Mouse (Mus musculus) midbrain, embryonic 14.5 days (tissue): ENCODE results near the gene Cdhr1. TPM values are rescaled to one million over a fixed set of nuclear protein-coding genes. Genes with fewer than 3 reads are reported as not detected.
A peak's percentile ranks its signal among the peaks of the same experiment; 100 is the strongest.

Experiments
- ATAC-seq: fragments of 200-750 bp; cut with Nextera tagmentation; 2 replicates; pipeline ENCODE4 v1.8.0; 2017; ENCODE audit warnings: moderate number of reproducible peaks, moderate library complexity; ENCODE audit not compliant: low FRiP score, low TSS enrichment
- DNase-seq: peaks from one replicate; pipeline ENCODE4 v3.0.0-alpha.2; 2015
- H3K27ac ChIP-seq: fragments of 300-500 bp; sonication (generic); replicated peaks from 2 replicates; pipeline ENCODE4 v1.5.1; 2014; ENCODE audit warnings: mild to moderate bottlenecking, low read depth, low read length, moderate library complexity
- H3K27me3 ChIP-seq: fragments of 300-500 bp; sonication (generic); 2 replicates; pipeline ENCODE4 v1.6.1; 2014; ENCODE audit warnings: low read length, control low read depth, mixed read lengths; ENCODE audit not compliant: control insufficient read depth, insufficient read depth
- H3K36me3 ChIP-seq: fragments of 300-500 bp; sonication (generic); 2 replicates; pipeline ENCODE4 v1.6.1; 2014; ENCODE audit warnings: low read length, control low read depth; ENCODE audit not compliant: control insufficient read depth, insufficient read depth
- H3K4me1 ChIP-seq: fragments of 300-500 bp; sonication (generic); 2 replicates; pipeline ENCODE4 v1.6.1; 2014; ENCODE audit warnings: mild to moderate bottlenecking, antibody characterized with exemption, low read length, control low read depth; ENCODE audit not compliant: control insufficient read depth, insufficient read depth
- H3K4me2 ChIP-seq: fragments of 300-500 bp; sonication (generic); 2 replicates; pipeline ENCODE4 v1.6.1; 2014; ENCODE audit warnings: mild to moderate bottlenecking, low read length, moderate library complexity
- H3K4me3 ChIP-seq: fragments of 300-500 bp; sonication (generic); replicated peaks from 2 replicates; pipeline ENCODE4 v1.5.1; 2014; ENCODE audit warnings: low read depth, low read length
- H3K9ac ChIP-seq: fragments of 300-500 bp; sonication (generic); replicated peaks from 2 replicates; pipeline ENCODE4 v1.6.1; 2014; ENCODE audit warnings: mild to moderate bottlenecking, low read length, moderate library complexity
- H3K9me3 ChIP-seq: fragments of 300-500 bp; sonication (generic); 2 replicates; pipeline ENCODE4 v1.6.1; 2016; ENCODE audit warnings: low read length, control low read depth, mixed read lengths; ENCODE audit not compliant: control insufficient read depth
- WGBS: fragments of 180-500 bp; shearing (Covaris S2); extraction: QIAGEN DNeasy Blood & Tissue Kit; methylation state at CpG from one replicate; pipeline ENCODE4 v1.1.7; 2014; 5-methylcytosine and 5-hydroxymethylcytosine counted together
- polyA plus RNA-seq: library from polyadenylated mRNA; unstranded; fragments of >200 nt; fragmentation: Nextera tagmentation; extraction: Ambion mirVana; gene quantifications from 2 replicates; pipeline ENCODE4 v1.2.1, GENCODE M21; 2014

Gene Cdhr1
- polyA plus RNA-seq, 1 experiment from 2014 or later, result 2.2 TPM

GRCm38 (mm10) chr14:37119233-37119632 is 21.1 kb upstream of the Cdhr1 start:
- H3K4me2 ChIP-seq, result no peak overlapping the region
- no peaks in the 10 kb centered on the region for H3K9me3 ChIP-seq
- no peak for DNase-seq
- no peaks in the 10 kb centered on the region for H3K27me3 ChIP-seq
- no peak overlapping the region for H3K9ac ChIP-seq
- ATAC-seq, result no peak
- 99% methylated on average over 4 of the region's 4 CpGs for WGBS
- no peaks in the 10 kb centered on the region for H3K4me1 ChIP-seq
- no peak overlapping the region for H3K27ac ChIP-seq
- peaks cover 43% of the 10 kb centered on the region for H3K36me3 ChIP-seq
- no peak overlapping the region for H3K4me3 ChIP-seq

GRCm38 (mm10) chr14:37113922-37114321 is 15.8 kb upstream of the Cdhr1 start, which contains the start of gene 2610528A11Rik:
Gene 2610528A11Rik (minus strand): TSS chr14:37114022.
- H3K36me3 ChIP-seq, result 0 out of 2 replicates have a peak, but pooled peaks cover 4% of the 10 kb centered on the region
- 76% methylated on average over 3 of the region's 3 CpGs for WGBS
- H3K4me3 ChIP-seq, result no peak within 1 kb of the TSS
- DNase-seq, result no peak
- no peaks in the 10 kb centered on the region for H3K4me1 ChIP-seq
- ATAC-seq, result no peak
- no peak within 1 kb of the TSS for H3K9ac ChIP-seq
- no peaks in the 10 kb centered on the region for H3K9me3 ChIP-seq
- no peaks in the 10 kb centered on the region for H3K27me3 ChIP-seq
- no peak within 1 kb of the TSS for H3K27ac ChIP-seq
- H3K4me2 ChIP-seq, result no peak within 1 kb of the TSS

GRCm38 (mm10) chr14:37112931-37113330 is 14.8 kb upstream of the Cdhr1 start:
- DNase-seq (no peak), ATAC-seq (no peak)
- H3K4me2 ChIP-seq, result no peak overlapping the region
- H3K9me3 ChIP-seq, result no peaks in the 10 kb centered on the region
- no peak overlapping the region for H3K27ac ChIP-seq
- no peaks in the 10 kb centered on the region for H3K27me3 ChIP-seq
- WGBS, result 90% methylated on average over 7 of the region's 7 CpGs
- no peak overlapping the region for H3K4me3 ChIP-seq
- no peak overlapping the region for H3K9ac ChIP-seq
- H3K36me3 ChIP-seq, result no peaks in the 10 kb centered on the region
- no peaks in the 10 kb centered on the region for H3K4me1 ChIP-seq

GRCm38 (mm10) chr14:37111371-37111770 is 13.2 kb upstream of the Cdhr1 start:
- no peak overlapping the region for H3K4me3 ChIP-seq
- no peaks in the 10 kb centered on the region for H3K27me3 ChIP-seq
- no peaks in the 10 kb centered on the region for H3K4me1 ChIP-seq
- no peak overlapping the region for H3K4me2 ChIP-seq
- H3K36me3 ChIP-seq, result no peaks in the 10 kb centered on the region
- DNase-seq (no peak), ATAC-seq (no peak)
- no peak overlapping the region for H3K9ac ChIP-seq
- H3K27ac ChIP-seq, result no peak overlapping the region
- no peaks in the 10 kb centered on the region for H3K9me3 ChIP-seq

- no peak overlapping the region for H3K4me2 ChIP-seq
- no peaks in the 10 kb centered on the region for H3K9me3 ChIP-seq
- H3K27ac ChIP-seq, result no peak overlapping the region
- ATAC-seq, result no peak
- H3K36me3 ChIP-seq, result no peaks in the 10 kb centered on the region
- no peak overlapping the region for H3K9ac ChIP-seq
- whole genome bisulfite sequencing, result 78% methylated on average over 2 of the region's 2 CpGs
- H3K4me3 ChIP-seq, result no peak overlapping the region
- no peak for DNase-seq
- H3K27me3 ChIP-seq, result no peaks in the 10 kb centered on the region
- no peaks in the 10 kb centered on the region for H3K4me1 ChIP-seq
Measured at GRCm38 (mm10) chr14:37110456-37110855, 12.3 kb upstream of the Cdhr1 start.

- Histone ChIP-seq H3K9me3 (no peaks in the 10 kb centered on the region), H3K4me1 (no peaks in the 10 kb centered on the region), H3K4me3 (no peak overlapping the region), H3K4me2 (no peak overlapping the region), H3K27me3 (no peaks in the 10 kb centered on the region), H3K36me3 (no peaks in the 10 kb centered on the region), H3K9ac (no peak overlapping the region), H3K27ac (no peak overlapping the region)
- DNase-seq (no peak), ATAC-seq (no peak)
- 84% methylated on average over 9 of the region's 9 CpGs for WGBS
Measured at GRCm38 (mm10) chr14:37109975-37110374, 11.8 kb upstream of the Cdhr1 start.

- Histone ChIP-seq H3K27me3 (no peaks in the 10 kb centered on the region), H3K9me3 (no peaks in the 10 kb centered on the region), H3K27ac (no peak overlapping the region), H3K4me1 (no peaks in the 10 kb centered on the region), H3K36me3 (no peaks in the 10 kb centered on the region), H3K9ac (no peak overlapping the region), H3K4me3 (no peak overlapping the region), H3K4me2 (no peak overlapping the region)
- 94% methylated on average over 8 of the region's 8 CpGs for WGBS
- ATAC-seq (no peak), DNase-seq (no peak)
Measured at GRCm38 (mm10) chr14:37109460-37109859, 11.3 kb upstream of the Cdhr1 start.

- H3K27me3 ChIP-seq, result no peaks in the 10 kb centered on the region
- no peaks in the 10 kb centered on the region for H3K9me3 ChIP-seq
- H3K36me3 ChIP-seq, result no peaks in the 10 kb centered on the region
- no peaks in the 10 kb centered on the region for H3K4me1 ChIP-seq
- no peak overlapping the region for H3K4me2 ChIP-seq
- DNase-seq, result no peak
- no peak for ATAC-seq
- H3K27ac ChIP-seq, result no peak overlapping the region
- H3K4me3 ChIP-seq, result no peak overlapping the region
- no peak overlapping the region for H3K9ac ChIP-seq
- 46% methylated on average over 7 of the region's 7 CpGs for WGBS
Measured at GRCm38 (mm10) chr14:37105846-37106245, 7.7 kb upstream of the Cdhr1 start.

- Histone ChIP-seq H3K4me3 (no peak overlapping the region), H3K27me3 (no peaks in the 10 kb centered on the region), H3K9me3 (no peaks in the 10 kb centered on the region), H3K4me2 (no peak overlapping the region), H3K36me3 (no peaks in the 10 kb centered on the region), H3K27ac (no peak overlapping the region), H3K9ac (no peak overlapping the region), H3K4me1 (no peaks in the 10 kb centered on the region)
- DNase-seq (peak; percentile 17), ATAC-seq (no peak)
- WGBS, result 64% methylated on average over 5 of the region's 5 CpGs
Measured at GRCm38 (mm10) chr14:37104747-37105146, 6.6 kb upstream of the Cdhr1 start.
